Mouse (Mus musculus) midbrain, embryonic 11.5 days (tissue): ENCODE results near the gene Plcxd2. TPM values are rescaled to one million over a fixed set of nuclear protein-coding genes. Genes with fewer than 3 reads are reported as not detected.

Experiments
- ATAC-seq: fragments of 200-750 bp; cut with Nextera tagmentation; 2 replicates; pipeline ENCODE4 v1.8.0; 2017; ENCODE audit warnings: moderate TSS enrichment, moderate library complexity; ENCODE audit not compliant: low FRiP score
- DNase-seq: peaks from one replicate; pipeline ENCODE4 v3.0.0; 2015; ENCODE audit warnings: low spot score; ENCODE audit errors: missing footprints
- H3K27ac ChIP-seq: fragments of 300-500 bp; sonication (generic); 2 replicates; pipeline ENCODE4 v1.5.1; 2014; ENCODE audit warnings: low read depth, low read length
- H3K27me3 ChIP-seq: fragments of 300-500 bp; sonication (generic); 2 replicates; pipeline ENCODE4 v1.6.1; 2014; ENCODE audit warnings: mild to moderate bottlenecking, low read length, moderate library complexity, mixed read lengths; ENCODE audit not compliant: control insufficient read depth, insufficient read depth
- H3K36me3 ChIP-seq: fragments of 300-500 bp; sonication (generic); 2 replicates; pipeline ENCODE4 v1.6.1; 2014; ENCODE audit warnings: mild to moderate bottlenecking, low read length, moderate library complexity, mixed read lengths; ENCODE audit not compliant: control insufficient read depth, insufficient read depth
- H3K4me1 ChIP-seq: fragments of 300-500 bp; sonication (generic); 2 replicates; pipeline ENCODE4 v1.6.1; 2014; ENCODE audit warnings: low read length; ENCODE audit not compliant: control insufficient read depth, insufficient read depth
- H3K4me2 ChIP-seq: fragments of 300-500 bp; sonication (generic); 2 replicates; pipeline ENCODE4 v1.6.1; 2014; ENCODE audit warnings: mild to moderate bottlenecking, moderate library complexity
- H3K4me3 ChIP-seq: fragments of 300-500 bp; sonication (generic); 2 replicates; pipeline ENCODE4 v1.5.1; 2014; ENCODE audit warnings: low read depth, low read length
- H3K9ac ChIP-seq: fragments of 300-500 bp; sonication (generic); 2 replicates; pipeline ENCODE4 v1.6.1; 2014; ENCODE audit warnings: low read length
- H3K9me3 ChIP-seq: fragments of 300-500 bp; sonication (generic); 2 replicates; pipeline ENCODE4 v1.6.1; 2016; ENCODE audit warnings: low read length; ENCODE audit not compliant: control insufficient read depth
- WGBS: fragments of 180-500 bp; shearing (Covaris S2); extraction: QIAGEN DNeasy Blood & Tissue Kit; methylation state at CpG from one replicate; pipeline ENCODE4 v1.1.7; 2014; 5-methylcytosine and 5-hydroxymethylcytosine counted together
- polyA plus RNA-seq: library from polyadenylated mRNA; unstranded; fragments of >200 nt; fragmentation: Nextera tagmentation; extraction: Ambion mirVana; gene quantifications from 2 replicates; pipeline ENCODE4 v1.2.1, GENCODE M21; 2014

Gene Plcxd2
- polyA plus RNA-seq, 1 experiment from 2014 or later, result 3.4 TPM

DNA sequence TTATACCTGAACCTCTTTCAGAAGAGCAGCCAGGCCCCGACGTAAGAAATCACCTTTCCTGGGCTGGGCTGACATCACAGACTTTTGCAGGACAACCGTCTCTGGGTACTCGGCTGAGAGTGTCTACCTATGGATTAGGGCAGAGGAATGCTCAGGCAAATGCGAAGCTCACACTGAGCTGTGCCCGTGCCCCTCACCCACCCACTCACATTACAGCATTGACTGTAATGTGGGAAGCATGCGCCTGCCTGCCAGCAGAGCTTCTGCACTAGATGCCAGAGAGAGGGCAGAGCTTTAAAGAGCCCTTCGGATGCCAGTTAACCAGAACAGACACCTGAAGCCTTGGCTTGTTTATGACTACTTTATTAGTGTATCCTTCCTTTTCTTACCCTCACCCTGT, 90.4 kb downstream of the Plcxd2 start:
- no peak for ATAC-seq
- no peaks in the 10 kb centered on the region for H3K27me3 ChIP-seq

More for the DNA sequence above, 90.4 kb downstream of the Plcxd2 start:
- H3K4me1 ChIP-seq, result no peaks in the 10 kb centered on the region
- H3K4me3 ChIP-seq, result no peak overlapping the region
- H3K4me2 ChIP-seq, result no peak overlapping the region
- 77% methylated on average over 8 of the region's 8 CpGs for WGBS
- H3K36me3 ChIP-seq, result no peaks in the 10 kb centered on the region
- H3K9me3 ChIP-seq, result no peaks in the 10 kb centered on the region
- DNase-seq, result no peak
- H3K9ac ChIP-seq, result no peak overlapping the region
- no peak overlapping the region for H3K27ac ChIP-seq

Other genes with a start within 250 kb of the Plcxd2 start
- gene Phldb2, start 56.6 kb downstream of the Plcxd2 start, polyA plus RNA-seq, result 28.2 and 29.0 TPM in 2 replicates
- gene Cd96, start 110.0 kb upstream of the Plcxd2 start, polyA plus RNA-seq, result not detected in 2 replicates
- 2.4 and 2.7 TPM in 2 replicates for gene Gm4737, start 144.9 kb upstream of the Plcxd2 start, polyA plus RNA-seq